ENCODE assay signal across 16 mouse cellular contexts in the genomic region with DNA sequence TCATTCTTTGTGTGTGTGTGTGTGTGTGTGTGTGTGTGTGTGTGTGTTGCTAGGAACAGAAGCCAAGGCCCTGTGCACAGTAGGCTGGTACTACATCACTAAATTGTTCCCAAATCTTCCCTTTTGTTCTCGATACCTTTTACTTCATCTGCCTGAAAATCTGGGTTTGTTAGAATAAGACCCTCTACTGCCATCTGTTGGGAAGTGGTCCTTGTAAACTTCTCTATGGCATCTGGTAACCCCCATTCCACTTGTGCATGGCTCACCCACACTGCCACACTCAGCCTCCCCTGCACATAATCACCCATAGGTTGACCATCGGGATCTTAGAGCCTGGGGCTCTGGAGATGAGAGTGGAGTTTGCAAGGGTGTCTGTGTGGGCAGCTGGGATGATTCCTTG. TPM values are rescaled to one million over a fixed set of nuclear protein-coding genes. Genes with fewer than 3 reads are reported as not detected.
DNase-seq lines count a peak whose midpoint lies in the region; ATAC-seq and TF ChIP-seq lines count a peak whose summit lies in the region.
"Had no signal": no experiment of that assay in that cellular context is flagged by ENCODE, and none has a peak within 500 bp of the region (broad histone marks: within the 10 kb centered on the region; RNA-seq: fewer than 3 reads in every experiment).

No protein-coding gene starts in this region.

- H3K4me2 ChIP-seq in heart, embryonic 12.5 days = no peak overlapping the region
- no peak overlapping the region for H3K4me2 ChIP-seq in liver, embryonic 14.5 days (ENCODE audit: low read depth)
- no peak overlapping the region for H3K4me2 ChIP-seq in liver, embryonic 11.5 days
- H3K4me2 ChIP-seq: embryonic facial prominence, embryonic 12.5 days; hindbrain, embryonic 15.5 days; lung, embryonic 15.5 days had no signal

- WGBS in heart, adult 2 months = 74% methylated on average over 2 of the region's 2 CpGs
- WGBS in heart, embryonic 12.5 days = 62% methylated on average over 2 of the region's 2 CpGs
- 64% methylated on average over 2 of the region's 2 CpGs for whole genome bisulfite sequencing in liver, embryonic 14.5 days (ENCODE audit: insufficient replicate concordance)
- WGBS in liver, embryonic 11.5 days = 76% methylated on average over 2 of the region's 2 CpGs

- H3K9me3 ChIP-seq in heart, embryonic 12.5 days (replicated peaks) = no peaks in the 10 kb centered on the region
- H3K9me3 ChIP-seq in liver, embryonic 14.5 days (ENCODE audit: control insufficient read depth, low read length) = no peaks in the 10 kb centered on the region
- H3K9me3 ChIP-seq in liver, embryonic 11.5 days (ENCODE audit: control insufficient read depth, low read length) = no peaks in the 10 kb centered on the region
- H3K9me3 ChIP-seq: embryonic facial prominence, embryonic 12.5 days; hindbrain, embryonic 15.5 days; lung, embryonic 15.5 days had no signal

- H3K79me2 ChIP-seq in heart, adult 2 months (replicated peaks; ENCODE audit: control insufficient read depth, insufficient read depth, low read length) = no peaks in the 10 kb centered on the region

- no peak overlapping the region for H3K27ac ChIP-seq in heart, adult 2 months
- no peak overlapping the region for H3K27ac ChIP-seq in heart, embryonic 12.5 days (ENCODE audit: poor library complexity, severe bottlenecking)
- no peak overlapping the region for H3K27ac ChIP-seq in liver, embryonic 14.5 days
- H3K27ac ChIP-seq in liver, embryonic 11.5 days (ENCODE audit: low read depth, low read length) = no peak overlapping the region
- H3K27ac ChIP-seq: embryonic facial prominence, embryonic 12.5 days; hindbrain, embryonic 15.5 days; lung, embryonic 15.5 days had no signal

- TF ChIP-seq POLR2A in heart, adult 2 months (IDR thresholded peaks at IDR 0.05; ENCODE audit: insufficient read depth, low read depth, low read length) = no peak

- no peaks in the 10 kb centered on the region for H3K36me3 ChIP-seq in heart, adult 2 months (ENCODE audit: control insufficient read depth, insufficient read depth, low read length)
- H3K36me3 ChIP-seq in heart, embryonic 12.5 days = peaks cover 27% of the 10 kb centered on the region
- H3K36me3 ChIP-seq in liver, embryonic 14.5 days (replicated peaks; ENCODE audit: control insufficient read depth, insufficient read depth, low read depth) = no peaks in the 10 kb centered on the region
- no peaks in the 10 kb centered on the region for H3K36me3 ChIP-seq in liver, embryonic 11.5 days (ENCODE audit: control insufficient read depth, insufficient read depth, low read length)
- H3K36me3 ChIP-seq: hindbrain, embryonic 15.5 days had no signal

- H3K4me1 ChIP-seq in heart, adult 2 months (ENCODE audit: control insufficient read depth, insufficient read depth, low read length) = peaks cover 3% of the 10 kb centered on the region
- H3K4me1 ChIP-seq in heart, embryonic 12.5 days (replicated peaks) = peaks cover 10% of the 10 kb centered on the region
- H3K4me1 ChIP-seq in liver, embryonic 14.5 days (replicated peaks; ENCODE audit: control insufficient read depth in 2 of 2, insufficient read depth in 2 of 2, low read length in 1 of 2) = no peaks in the 10 kb centered on the region
- H3K4me1 ChIP-seq in liver, embryonic 11.5 days (replicated peaks; ENCODE audit: control insufficient read depth, insufficient read depth, low read length) = no peaks in the 10 kb centered on the region; the same call in 1 of the 2 replicates

- TF ChIP-seq CTCF in heart, adult 2 months (IDR thresholded peaks at IDR 0.05) = peak; percentile 25; the same call in 1 of the 2 replicates
- TF ChIP-seq CTCF in liver, embryonic 14.5 days (IDR thresholded peaks at IDR 0.05; ENCODE audit: low read depth) = peak; percentile 13; the same call in 1 of the 2 replicates

- DNase-seq in heart, adult 2 months = no peak
- DNase-seq in liver, embryonic 14.5 days (ENCODE audit: low read depth in 3 of 3, low spot score in 3 of 3) = no peak
- DNase-seq in liver, embryonic 11.5 days (ENCODE audit: low spot score) = no peak
- peak; percentile 11 for DNase-seq in NIH3T3 (ENCODE audit: low read depth)
- peak; percentile 36 for DNase-seq in retina, embryonic 14.5 days (ENCODE audit: low spot score)
- DNase-seq: cerebellum, postnatal 14 days; gastrocnemius, postnatal 14 days; heart, postnatal 10 days; kidney, adult 18-20 months; kidney, postnatal 25 days; thymus, postnatal 4 days had no signal

- H3K9ac ChIP-seq in heart, adult 2 months (ENCODE audit: low read depth, low read length) = no peak overlapping the region
- no peak overlapping the region for H3K9ac ChIP-seq in heart, embryonic 12.5 days
- H3K9ac ChIP-seq in liver, embryonic 14.5 days (replicated peaks) = no peak overlapping the region
- H3K9ac ChIP-seq in liver, embryonic 11.5 days (ENCODE audit: low read depth, low read length) = no peak overlapping the region
- H3K9ac ChIP-seq: embryonic facial prominence, embryonic 12.5 days; hindbrain, embryonic 15.5 days; lung, embryonic 15.5 days had no signal

- H3K4me3 ChIP-seq in heart, adult 2 months = no peak overlapping the region
- H3K4me3 ChIP-seq in heart, embryonic 12.5 days = no peak overlapping the region
- H3K4me3 ChIP-seq in liver, embryonic 14.5 days (ENCODE audit: insufficient read depth in 1 of 2, low read depth in 2 of 2, low read length in 2 of 2) = no peak overlapping the region
- H3K4me3 ChIP-seq in liver, embryonic 11.5 days (ENCODE audit: low read depth, low read length) = no peak overlapping the region
- H3K4me3 ChIP-seq: embryonic facial prominence, embryonic 12.5 days; hindbrain, embryonic 15.5 days; lung, embryonic 15.5 days had no signal

- intact Hi-C loops in heart, adult 2 months (cut with DNase I) = no loop called here

- H3K27me3 ChIP-seq in heart, adult 2 months (ENCODE audit: control insufficient read depth, insufficient read depth, low read length) = no peaks in the 10 kb centered on the region
- no peaks in the 10 kb centered on the region for H3K27me3 ChIP-seq in heart, embryonic 12.5 days (replicated peaks)
- H3K27me3 ChIP-seq in liver, embryonic 14.5 days (ENCODE audit: control insufficient read depth, insufficient read depth, low read length) = no peaks in the 10 kb centered on the region
- no peaks in the 10 kb centered on the region for H3K27me3 ChIP-seq in liver, embryonic 11.5 days (replicated peaks; ENCODE audit: control insufficient read depth, insufficient read depth, low read length)
- H3K27me3 ChIP-seq: embryonic facial prominence, embryonic 12.5 days; hindbrain, embryonic 15.5 days; lung, embryonic 15.5 days had no signal

- no peak for ATAC-seq in heart, embryonic 12.5 days (ENCODE audit: insufficient number of reproducible peaks, low FRiP score)
- no peak for ATAC-seq in liver, embryonic 14.5 days (ENCODE audit: insufficient read depth)
- no peak for ATAC-seq in liver, embryonic 11.5 days (replicated peaks; ENCODE audit: low FRiP score)
- no peak for ATAC-seq in monocyte, adult 5-6 weeks (replicated peaks; ENCODE audit: insufficient number of reproducible peaks, low FRiP score, low TSS enrichment, poor library complexity, severe bottlenecking)

- no peak for TF ChIP-seq EP300 in heart, adult 2 months (IDR thresholded peaks at IDR 0.05; ENCODE audit: insufficient read depth, low read depth, low read length)
- no peak for TF ChIP-seq EP300 in liver, embryonic 14.5 days (IDR thresholded peaks at IDR 0.05; ENCODE audit: low read depth)

RNA-seq across cellular contexts. Expression of a gene that starts 31.2 kb away (rescaled TPM):
- 1 to 10 TPM; 9.0 to 9.7 TPM for total RNA-seq in heart, adult 2 months (2021)
- polyA plus RNA-seq in heart, adult 2 months (2012; rRNA removed) = 8.5 and 9.6 TPM in 2 replicates
- 7.8 and 9.7 TPM in 2 replicates for polyA plus RNA-seq in heart, embryonic 12.5 days (2016; fragmentation: Nextera tagmentation; extraction: Ambion mirVana)
- 3.3 and 3.6 TPM in 2 replicates for polyA plus RNA-seq in liver, embryonic 14.5 days (2012; rRNA removed)
- 2.3 and 3.2 TPM in 2 replicates for polyA plus RNA-seq in liver, embryonic 14.5 days (2014; fragmentation: Nextera tagmentation; extraction: Ambion mirVana)
- 8.2 and 8.4 TPM in 2 replicates for polyA plus RNA-seq in liver, embryonic 11.5 days (2014; fragmentation: Nextera tagmentation; extraction: Ambion mirVana)
- 0.49 TPM in 1 of 3 replicates, not detected in the others for total RNA-seq in monocyte, adult 5-6 weeks (2017)

Comparison
In these comparisons a context has a peak if more than half of its experiments do, and no peak if none do; other contexts are left out.
1. DNase-seq: peak in NIH3T3 (single experiment) and retina, embryonic 14.5 days (single experiment); none in heart, adult 2 months (0 of 2), liver, embryonic 14.5 days (0 of 3) and liver, embryonic 11.5 days (single experiment).